Mouse (Mus musculus): ENCODE measurements around the gene Agk. TPM values are rescaled to one million over a fixed set of nuclear protein-coding genes. Genes with fewer than 3 reads are reported as not detected.

Gene Agk
- total RNA-seq (2014; fragmentation: Nextera tagmentation) = 22.8 and 28.0 TPM in 2 replicates
- total RNA-seq (2017) = 38.4 and 39.2 TPM in 2 replicates

DNA sequence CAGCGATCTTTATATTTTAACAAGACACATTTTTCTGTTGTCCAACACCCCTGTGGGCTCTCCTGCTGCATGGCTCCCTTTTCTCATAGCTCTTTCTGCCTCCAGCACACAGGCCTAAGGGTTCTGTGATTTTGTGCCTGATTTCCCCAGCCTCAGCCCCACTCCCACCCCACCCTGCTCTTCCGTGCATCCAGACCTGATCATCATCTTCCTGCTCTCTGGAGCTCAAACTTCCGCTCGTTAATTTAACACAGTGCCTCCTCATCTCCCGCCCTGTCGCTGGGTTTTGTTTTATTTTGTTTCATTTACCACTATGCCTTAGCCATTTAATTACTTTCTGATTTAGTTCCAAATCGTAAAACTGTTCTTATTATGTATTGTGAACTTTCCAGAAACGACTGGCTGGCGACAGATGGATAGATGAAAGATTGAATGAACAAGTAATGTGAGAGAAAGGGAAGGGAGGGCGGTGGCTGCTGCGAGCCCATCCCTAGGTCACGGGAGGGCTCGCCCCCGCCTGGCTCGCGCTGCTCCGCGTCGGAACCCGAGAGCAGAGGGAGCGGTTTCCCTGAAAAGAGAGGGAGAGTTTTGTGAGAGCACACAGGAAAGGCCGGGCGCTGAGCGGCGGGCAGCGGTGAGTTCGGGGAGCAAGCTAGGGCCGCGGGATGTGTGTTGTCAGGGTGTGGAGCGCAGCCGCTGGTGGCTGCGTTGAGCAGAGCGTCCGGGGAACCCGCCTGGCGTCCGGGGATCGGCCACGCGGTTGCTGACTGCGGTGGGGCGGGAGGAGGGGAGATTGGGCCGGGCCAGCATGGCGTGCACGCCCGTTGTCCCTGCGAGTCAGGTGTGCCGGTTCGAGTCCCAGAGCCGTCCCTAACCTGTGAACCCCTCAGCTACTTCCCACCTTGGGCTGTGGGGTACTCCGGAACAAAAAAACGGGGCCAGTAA is at the start of gene Agk:
TSS of gene Agk (plus strand) at position 276 of the 945 bp plus-strand sequence.
- peak; percentile 97 for ATAC-seq (replicated peaks; ENCODE audit: low FRiP score, low TSS enrichment, poor library complexity, severe bottlenecking)

DNA sequence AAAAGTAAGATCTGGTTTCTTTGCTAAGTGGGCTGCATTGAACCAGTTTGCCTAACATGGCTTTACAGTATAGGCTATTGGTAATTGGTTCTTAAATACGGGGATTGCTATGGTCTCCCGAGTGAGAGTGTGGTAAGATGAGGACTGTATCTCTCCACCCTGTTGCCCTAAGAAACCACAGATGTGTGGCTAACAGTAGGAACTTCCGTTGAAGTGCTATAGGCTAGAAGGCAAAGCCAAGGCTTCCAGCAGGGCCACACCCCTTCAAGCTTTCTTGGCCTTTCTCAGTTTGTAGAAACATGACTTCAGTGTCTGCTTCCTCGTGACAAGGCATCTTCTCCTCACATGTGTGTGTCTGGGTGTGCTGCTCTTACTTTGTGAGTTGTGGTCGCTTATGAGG is 24.3 kb upstream of the Agk start:
- no peak for ATAC-seq (replicated peaks; ENCODE audit: low FRiP score, low TSS enrichment, poor library complexity, severe bottlenecking)

DNA sequence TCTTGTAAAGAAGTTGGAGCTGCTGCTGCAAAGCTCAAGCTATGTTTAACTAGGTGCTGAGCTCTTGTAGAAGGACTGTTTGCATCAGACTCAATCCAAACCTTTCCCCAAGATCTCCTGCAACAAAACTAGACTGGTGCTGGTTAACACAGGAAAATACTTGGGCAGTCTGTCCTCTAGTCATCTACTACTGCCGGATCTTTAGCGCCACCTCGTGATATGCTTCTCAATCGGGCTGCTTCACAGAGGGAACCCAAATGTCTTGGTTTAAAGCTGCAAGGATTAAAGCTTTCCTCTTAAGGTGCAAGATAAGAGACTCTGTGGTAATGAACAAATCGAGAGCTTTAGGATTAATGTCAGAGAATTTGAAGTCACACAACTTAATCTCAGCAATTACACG is 21.6 kb upstream of the Agk start:
- ATAC-seq (replicated peaks; ENCODE audit: low FRiP score, low TSS enrichment, poor library complexity, severe bottlenecking) = no peak

DNA sequence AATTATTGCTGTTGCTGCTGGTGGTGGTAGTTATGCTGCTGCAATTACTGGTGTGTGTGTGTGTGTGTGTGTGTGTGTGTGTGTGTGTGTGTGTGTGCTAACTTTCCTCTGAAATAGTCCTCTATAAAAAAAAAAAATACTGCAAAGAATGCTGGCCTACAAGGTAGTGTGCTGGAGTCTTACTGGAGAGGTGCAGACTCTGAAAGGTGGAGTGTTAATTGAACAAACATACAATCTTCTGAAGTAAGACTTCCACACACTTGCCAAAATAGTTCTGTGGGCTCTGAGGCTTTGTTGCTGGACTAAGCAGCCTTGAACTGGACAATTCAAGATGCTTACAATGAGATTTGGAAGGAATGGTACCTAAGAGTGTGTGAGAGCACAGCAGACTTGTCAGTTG is 20.0 kb upstream of the Agk start:
- ATAC-seq (replicated peaks; ENCODE audit: low FRiP score, low TSS enrichment, poor library complexity, severe bottlenecking) = no peak

DNA sequence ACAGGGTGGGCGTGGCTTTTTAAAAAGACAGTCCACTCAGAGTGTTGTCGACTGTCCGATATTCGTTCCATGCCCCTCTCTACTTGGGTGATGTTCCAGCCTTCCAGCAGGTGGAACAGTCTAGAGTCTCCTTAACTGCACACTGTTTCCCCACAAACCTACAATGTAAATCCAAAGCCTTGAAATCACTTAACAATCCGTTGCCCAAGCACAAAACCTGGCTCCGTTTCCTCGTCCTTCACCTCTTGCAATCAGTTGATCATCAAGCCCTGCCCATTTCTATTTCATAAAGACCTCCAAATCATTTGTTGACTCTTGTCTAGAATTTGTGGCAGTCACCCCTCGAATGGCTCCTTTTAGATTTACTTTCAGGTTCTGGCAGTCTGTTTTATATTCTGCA is 1.4 kb downstream of the Agk start:
- ATAC-seq (replicated peaks; ENCODE audit: low FRiP score, low TSS enrichment, poor library complexity, severe bottlenecking) = no peak

DNA sequence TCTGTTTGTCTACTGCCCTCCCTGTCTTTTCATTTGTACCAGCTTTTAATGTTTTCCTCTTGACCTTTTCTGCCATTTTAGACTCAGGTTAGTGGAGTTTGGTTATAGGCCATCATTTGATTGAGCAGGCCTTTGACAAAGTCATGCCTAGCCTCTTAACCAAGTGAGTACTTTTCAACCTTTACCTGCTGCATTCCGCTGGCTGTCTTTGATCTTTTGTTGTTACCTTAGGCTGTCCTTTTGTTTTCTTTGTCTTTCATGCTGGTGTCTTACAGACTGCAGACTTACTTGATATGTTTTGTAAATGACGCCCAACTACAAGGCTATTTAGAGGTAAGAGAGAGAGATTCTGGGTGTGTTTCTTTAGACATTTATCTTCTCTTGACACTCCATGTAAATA is 8.5 kb downstream of the Agk start:
- no peak for ATAC-seq (replicated peaks; ENCODE audit: low FRiP score, low TSS enrichment, poor library complexity, severe bottlenecking)

DNA sequence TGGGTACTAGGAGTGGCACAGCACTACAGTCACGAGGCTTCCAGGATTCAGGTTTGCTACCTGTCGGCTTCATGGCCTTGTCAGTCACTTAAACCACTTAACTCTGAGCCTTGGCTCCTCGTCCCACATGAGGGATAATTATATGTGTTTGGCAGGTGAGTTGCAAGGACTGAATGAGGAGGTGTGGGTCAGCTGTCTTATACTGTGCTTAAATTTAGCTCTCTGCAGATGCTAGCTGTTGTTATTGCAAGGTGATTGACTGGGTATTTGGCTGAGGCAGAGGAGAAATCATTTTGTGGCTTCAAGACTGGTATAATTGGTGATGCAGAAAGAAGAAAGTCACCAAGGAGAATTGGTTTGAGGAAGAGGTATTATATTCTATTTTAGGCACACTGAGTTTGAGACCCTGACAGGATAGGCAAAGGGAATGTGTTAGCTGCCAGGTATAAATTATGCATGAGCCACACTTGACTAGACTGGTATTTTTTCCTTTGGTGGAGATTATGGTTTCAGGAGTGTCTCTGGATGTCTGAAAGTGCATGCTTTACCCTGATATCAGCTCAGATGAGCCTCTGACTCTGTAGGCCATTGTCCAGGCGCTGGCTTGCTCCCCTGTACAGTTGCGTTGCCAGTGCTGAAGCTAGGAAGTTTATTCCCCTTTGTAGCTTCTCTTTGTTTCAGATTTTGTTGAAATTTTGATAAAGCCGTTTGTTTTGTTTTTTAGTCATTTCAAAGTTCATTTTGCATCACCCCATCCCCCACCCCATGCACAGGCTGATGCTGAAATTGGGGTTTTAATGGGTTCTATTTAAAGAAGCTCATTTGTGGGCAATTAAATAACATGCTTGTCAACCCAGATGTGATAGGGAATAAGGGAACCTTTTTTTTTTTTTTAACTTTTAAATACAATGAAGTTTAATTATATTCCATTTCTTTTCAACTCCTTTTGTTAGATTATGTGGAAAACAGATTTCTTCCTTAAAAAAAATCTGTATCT is 12.1 kb downstream of the Agk start:
- no peak for ATAC-seq (replicated peaks; ENCODE audit: low FRiP score, low TSS enrichment, poor library complexity, severe bottlenecking)

DNA sequence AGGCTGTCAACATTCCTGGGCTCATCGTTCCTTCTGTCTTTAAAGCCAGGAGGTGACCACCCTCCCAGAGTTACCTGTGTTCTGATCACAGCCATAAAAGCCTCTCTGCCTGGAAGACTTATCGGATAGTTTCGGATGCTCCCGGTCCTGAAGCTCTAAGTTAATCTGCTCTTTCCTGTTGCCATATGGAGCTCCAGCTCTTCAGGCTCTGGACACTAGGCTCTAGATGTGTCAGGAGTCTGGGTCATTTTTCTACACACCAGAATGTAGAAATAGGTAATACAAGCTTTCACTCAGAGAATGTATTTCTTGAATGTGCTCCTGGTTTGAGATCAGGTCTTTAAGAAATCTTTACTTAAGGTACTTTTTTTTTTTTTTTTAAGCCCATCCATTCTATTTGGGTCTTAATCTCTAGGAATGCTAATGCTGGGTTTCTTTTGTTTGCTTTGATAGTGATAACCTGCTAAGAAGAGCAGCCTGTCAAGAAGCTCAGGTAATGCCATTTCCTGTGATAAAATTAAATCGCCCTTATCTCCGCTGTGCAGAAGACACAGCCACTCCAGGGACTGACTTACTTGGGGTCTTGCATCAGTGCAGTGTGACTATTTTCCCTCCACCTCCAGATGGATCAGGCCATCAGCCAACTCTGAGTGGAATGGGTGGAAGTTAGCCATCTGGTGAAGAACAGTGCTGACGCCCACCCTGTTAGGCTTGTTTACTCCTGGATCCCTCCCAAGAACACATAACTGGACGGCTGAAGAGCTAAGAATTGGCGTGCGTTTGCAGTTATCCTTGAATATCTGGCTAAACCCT is 22.2 kb downstream of the Agk start:
- ATAC-seq (replicated peaks; ENCODE audit: low FRiP score, low TSS enrichment, poor library complexity, severe bottlenecking) = peak; percentile 77

DNA sequence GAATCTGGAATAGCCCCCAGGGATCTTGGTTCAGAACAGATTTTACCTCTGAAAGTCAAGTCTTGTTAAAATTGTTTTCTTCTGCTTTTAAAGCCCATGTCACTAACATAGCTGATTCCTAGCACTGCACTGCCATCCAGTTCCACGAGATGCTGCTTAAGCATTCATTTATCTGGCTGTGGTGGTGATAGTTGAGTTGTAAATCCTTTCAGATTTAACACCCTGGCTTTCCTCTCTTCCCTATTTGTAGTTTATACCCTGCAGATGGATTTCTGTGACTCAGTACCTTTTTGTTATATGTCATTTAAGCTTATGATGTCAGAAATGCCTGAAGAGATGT is 22.8 kb downstream of the Agk start:
- no peak for ATAC-seq (replicated peaks; ENCODE audit: low FRiP score, low TSS enrichment, poor library complexity, severe bottlenecking)

DNA sequence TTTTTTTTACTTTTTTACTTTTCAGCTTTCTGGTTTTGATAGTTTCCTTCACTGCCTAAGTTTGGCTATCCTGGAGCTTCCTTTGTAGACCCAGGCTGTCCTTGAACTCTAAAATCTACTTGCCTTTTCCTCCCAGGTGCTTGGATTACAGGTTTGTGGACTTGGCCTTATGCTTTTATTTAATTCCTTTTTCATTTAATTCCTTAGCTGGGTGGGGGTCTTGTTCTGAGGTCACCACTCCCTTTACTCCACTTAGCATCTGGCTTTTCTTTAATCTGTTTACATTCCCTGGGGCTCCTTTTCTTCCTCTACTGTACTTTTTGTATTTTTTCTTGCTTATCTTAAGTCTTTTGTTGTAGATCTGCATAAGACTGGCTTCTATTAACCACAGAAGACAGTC is 25.1 kb downstream of the Agk start:
- ATAC-seq (replicated peaks; ENCODE audit: low FRiP score, low TSS enrichment, poor library complexity, severe bottlenecking) = no peak

DNA sequence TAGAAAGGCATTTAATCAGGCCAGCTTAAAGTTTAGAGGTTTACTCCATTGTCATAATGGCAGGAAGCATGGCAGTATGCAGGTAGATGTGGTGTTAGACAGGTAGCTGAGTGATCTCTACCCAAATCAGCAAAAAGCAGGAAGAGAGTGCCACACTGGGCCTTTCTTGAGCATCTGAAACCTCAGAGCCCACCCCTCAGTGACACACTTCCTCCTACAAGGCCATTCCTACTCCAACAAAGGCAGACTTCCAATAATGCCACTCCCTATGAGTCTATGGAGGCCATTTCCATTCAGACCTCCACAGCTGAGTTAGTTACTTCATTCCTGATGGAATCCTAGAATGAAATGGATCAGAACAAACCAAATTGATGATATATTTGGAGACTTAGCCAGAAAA is 25.9 kb downstream of the Agk start:
- ATAC-seq (replicated peaks; ENCODE audit: low FRiP score, low TSS enrichment, poor library complexity, severe bottlenecking) = no peak

DNA sequence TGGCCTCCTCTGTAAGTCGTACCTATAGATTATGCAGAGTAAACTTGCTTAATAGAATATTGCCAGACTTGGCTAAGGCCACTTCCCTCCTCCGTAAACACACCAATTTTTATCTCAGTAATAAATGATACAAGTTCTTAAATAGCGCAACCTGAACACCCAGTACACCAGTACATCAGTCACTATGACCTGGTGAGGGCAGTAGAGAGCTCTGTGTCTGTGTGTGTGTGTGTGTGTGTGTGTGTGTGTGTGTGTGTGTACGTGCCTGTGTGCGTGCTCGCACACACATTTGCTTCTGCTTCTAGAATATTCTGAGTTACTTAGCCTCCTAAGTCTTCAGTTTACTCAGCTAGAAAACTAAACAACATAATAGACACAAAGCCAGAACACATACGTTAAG is 28.4 kb downstream of the Agk start:
- ATAC-seq (replicated peaks; ENCODE audit: low FRiP score, low TSS enrichment, poor library complexity, severe bottlenecking) = no peak; the same call in 1 of the 2 replicates

DNA sequence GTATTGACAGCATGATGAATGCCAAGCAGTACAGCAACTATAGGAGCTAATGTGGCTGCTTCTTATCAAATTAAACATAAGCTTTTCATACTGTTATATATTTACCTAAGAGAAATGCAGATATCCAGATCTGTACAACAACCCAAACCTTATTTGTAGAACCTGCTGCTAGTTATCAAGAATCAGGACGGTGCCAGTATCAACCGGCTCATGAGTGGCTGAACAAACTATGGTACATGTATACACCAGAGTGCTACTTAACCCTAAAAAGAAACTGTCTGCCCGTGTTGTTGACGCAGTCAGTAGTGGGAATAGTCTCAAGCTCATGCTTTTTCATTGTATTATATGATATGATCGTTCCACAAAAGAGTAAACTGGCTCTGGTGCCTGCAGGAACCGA is 46.1 kb downstream of the Agk start:
- ATAC-seq (replicated peaks; ENCODE audit: low FRiP score, low TSS enrichment, poor library complexity, severe bottlenecking) = no peak

DNA sequence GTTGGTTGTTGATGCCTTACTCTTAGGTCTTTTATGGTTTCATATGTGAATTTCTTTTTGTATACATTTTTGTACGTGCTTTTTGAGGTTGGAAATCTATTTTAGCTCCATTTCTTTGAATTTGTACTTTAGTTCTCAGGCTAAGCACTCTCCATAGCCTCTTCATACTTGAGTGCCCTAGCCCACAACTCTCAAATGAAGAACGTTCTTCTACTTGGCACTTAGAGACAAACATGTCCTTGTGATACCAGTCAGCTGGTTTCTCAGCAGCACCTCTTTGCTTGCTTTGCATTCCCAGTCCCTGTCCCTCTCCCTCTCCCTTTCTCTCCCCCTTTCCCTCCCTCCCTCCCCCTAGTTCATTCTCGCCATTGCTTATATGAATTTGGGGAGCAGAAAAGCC is 55.2 kb downstream of the Agk start:
- no peak for ATAC-seq (replicated peaks; ENCODE audit: low FRiP score, low TSS enrichment, poor library complexity, severe bottlenecking)

DNA sequence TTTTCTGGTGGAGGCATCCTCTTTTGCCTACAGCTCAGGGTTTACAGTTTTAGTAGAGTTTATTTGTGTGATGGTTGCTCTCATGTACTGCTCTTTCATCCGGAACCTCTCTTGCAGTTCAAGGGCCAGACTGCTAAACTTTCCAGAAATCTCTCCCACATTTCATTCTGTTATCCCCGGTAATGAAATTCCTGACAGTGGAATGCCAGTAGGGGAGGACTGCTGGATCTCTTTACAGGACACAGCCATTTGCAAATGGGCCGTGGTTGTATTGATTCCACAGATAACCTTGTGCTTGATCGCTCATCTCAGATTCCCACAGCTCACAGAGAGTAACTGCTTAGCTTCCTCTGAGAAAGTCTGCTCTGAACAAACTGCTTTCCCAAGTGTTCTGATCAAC is 56.9 kb downstream of the Agk start:
- ATAC-seq (replicated peaks; ENCODE audit: low FRiP score, low TSS enrichment, poor library complexity, severe bottlenecking) = no peak

DNA sequence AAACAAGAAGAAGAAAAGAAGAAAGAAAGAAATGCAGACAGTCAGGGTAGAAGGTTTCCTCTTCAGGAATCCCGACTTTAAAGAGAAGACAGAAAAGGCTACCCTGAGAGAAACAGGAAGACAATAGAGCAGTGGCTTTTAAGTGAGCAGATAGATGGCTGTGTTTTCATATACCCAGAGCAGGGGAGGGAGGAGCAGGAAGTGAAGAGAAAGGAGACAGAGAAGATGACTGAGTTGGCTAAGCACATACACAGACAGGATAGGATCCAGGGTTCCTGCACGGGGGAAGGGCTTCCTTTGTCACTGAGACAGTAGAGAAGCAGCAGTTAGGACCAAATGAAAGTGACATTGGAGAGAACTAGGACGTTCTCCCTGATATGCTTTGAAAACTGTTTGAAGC is 60.7 kb downstream of the Agk start:
- no peak for ATAC-seq (replicated peaks; ENCODE audit: low FRiP score, low TSS enrichment, poor library complexity, severe bottlenecking)

DNA sequence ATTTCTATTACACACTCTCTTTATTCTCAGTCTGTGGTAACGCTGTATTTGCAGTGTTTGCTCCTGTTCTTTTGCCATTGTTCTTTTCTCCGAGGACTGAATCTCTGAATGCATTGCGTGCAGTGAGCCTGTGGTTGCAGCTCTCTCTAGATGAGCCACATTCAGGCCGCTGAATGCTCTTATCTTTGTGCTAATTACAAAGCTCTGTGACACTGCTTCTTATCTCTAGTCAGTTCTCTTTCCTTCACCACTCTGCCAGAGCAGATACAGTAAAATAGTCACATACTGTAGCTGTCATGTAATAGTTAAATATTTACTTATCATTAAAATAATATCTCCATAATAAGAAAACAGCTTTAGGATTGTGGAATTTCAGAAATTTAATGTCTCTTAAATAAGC is 63.7 kb downstream of the Agk start:
- peak; percentile 91 for ATAC-seq (replicated peaks; ENCODE audit: low FRiP score, low TSS enrichment, poor library complexity, severe bottlenecking)

DNA sequence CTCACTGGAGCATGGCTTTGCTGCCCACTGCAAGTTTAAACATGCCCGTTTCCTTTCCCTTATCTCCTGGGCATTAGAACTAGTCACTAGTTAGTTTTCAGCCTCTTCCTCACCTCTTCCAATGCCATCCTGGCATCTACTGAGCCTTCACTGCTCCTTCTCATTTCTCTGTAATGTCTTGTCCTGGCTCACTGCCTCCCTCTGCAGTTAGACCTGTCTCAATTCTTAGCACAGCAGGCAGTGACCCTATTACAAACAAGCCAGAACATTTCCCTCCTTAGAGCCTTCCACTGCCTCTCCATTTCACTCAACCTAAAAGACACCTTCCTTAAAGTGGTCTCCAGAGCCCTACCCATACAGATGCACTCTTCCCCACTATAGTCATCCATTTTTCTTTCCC is 66.0 kb downstream of the Agk start:
- ATAC-seq (replicated peaks; ENCODE audit: low FRiP score, low TSS enrichment, poor library complexity, severe bottlenecking) = no peak

DNA sequence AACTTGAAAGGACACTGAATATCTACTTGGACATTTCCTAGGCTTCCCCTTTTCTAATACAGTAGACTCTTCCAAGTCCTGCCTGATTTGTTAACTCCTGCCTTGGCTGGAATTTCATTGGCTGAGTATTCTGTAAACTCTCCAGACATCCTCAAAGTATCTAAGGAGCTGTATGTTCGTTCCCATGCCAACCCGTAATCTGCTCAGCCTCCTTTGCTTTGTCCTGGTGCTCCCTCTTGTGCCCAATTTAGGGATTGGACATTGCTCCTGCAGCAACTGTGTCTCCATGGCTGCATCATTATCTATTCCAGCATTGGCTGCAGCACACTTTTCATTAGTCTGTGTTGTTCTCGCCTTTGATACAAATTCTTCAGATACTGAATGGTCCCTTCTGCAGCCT is 68.2 kb downstream of the Agk start:
- ATAC-seq (replicated peaks; ENCODE audit: low FRiP score, low TSS enrichment, poor library complexity, severe bottlenecking) = peak; percentile 93

DNA sequence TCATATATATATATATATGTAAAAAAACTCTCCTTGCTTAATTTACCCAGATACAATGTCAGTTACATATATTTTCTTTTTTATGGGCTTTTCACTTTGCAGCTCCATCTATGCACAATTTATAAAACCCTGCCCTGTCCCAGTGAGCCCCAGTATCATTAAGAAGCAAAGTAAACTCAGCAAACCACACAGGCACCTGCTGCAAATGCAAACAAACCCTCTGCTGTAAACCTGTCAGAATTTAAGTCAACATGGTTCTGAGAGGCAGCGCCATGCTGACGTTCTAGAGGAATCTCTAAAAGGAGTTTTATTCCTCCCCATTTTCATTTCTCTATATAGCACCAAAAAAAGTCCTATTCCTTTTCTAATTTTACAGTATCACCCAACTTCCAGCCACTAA is 77.1 kb downstream of the Agk start:
- ATAC-seq (replicated peaks; ENCODE audit: low FRiP score, low TSS enrichment, poor library complexity, severe bottlenecking) = no peak
